Mouse (Mus musculus): ENCODE results near the gene Plekha5. TPM values are rescaled to one million over a fixed set of nuclear protein-coding genes. Genes with fewer than 3 reads are reported as not detected.
"Not testable (repeated sequence)": the region's sequence is repeated elsewhere in the genome, so short reads cannot be mapped to it uniquely, and the experiment has no call there.

Plekha5 gene
- polyA plus RNA-seq, 1 experiment from 2014 or later = 50.1 TPM

- H3K4me2 ChIP-seq = no peak overlapping the region
- no peaks in the 10 kb centered on the region for H3K27me3 ChIP-seq
- H3K9ac ChIP-seq = no peak overlapping the region
- peaks cover 6% of the 10 kb centered on the region; the same call in 1 of the 2 replicates for H3K4me1 ChIP-seq
- peaks cover 59% of the 10 kb centered on the region for H3K36me3 ChIP-seq
- 45% methylated on average over 11 of the region's 11 CpGs for WGBS
- peak overlapping the region; percentile 7; the same call in 1 of the 2 replicates for H3K27ac ChIP-seq
- H3K4me3 ChIP-seq (replicated peaks) = no peak overlapping the region
- ATAC-seq (replicated peaks; ENCODE audit: low FRiP score) = peak; percentile 77
- no peaks in the 10 kb centered on the region for H3K9me3 ChIP-seq (replicated peaks)
These were observed 146.3 kb downstream of the Plekha5 start for GRCm38 (mm10) chr6:140570152-140570551.

DNA sequence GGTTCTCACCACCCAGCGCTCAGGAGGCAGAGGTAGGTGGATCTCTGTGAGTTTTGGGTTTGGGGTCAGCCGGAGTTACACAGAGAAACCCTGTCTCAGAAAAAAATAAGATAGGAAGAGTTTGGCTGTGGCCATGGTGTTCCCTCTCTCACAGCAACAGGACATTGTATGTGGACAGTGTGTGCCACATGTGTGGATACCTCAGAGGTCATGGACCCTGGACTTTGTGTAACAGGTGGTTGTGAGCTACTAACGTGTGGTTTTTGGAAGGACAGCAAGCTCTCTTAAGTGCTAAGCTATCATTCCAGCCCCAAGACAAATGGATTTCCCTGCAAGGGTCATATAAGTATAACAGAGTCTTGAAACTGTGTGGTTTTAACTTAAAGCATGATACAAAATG, 151.1 kb downstream of the Plekha5 start:
- Histone ChIP-seq H3K9ac (no peak overlapping the region), H3K4me1 (no peaks in the 10 kb centered on the region), H3K4me2 (no peak overlapping the region), H3K4me3 (replicated peaks) (no peak overlapping the region), H3K27me3 (no peaks in the 10 kb centered on the region), H3K36me3 (peaks cover 85% of the 10 kb centered on the region), H3K9me3 (replicated peaks) (no peaks in the 10 kb centered on the region), H3K27ac (no peak overlapping the region)
- ATAC-seq (replicated peaks; ENCODE audit: low FRiP score) = no peak
- 87% methylated on average over 3 of the region's 3 CpGs for WGBS

DNA sequence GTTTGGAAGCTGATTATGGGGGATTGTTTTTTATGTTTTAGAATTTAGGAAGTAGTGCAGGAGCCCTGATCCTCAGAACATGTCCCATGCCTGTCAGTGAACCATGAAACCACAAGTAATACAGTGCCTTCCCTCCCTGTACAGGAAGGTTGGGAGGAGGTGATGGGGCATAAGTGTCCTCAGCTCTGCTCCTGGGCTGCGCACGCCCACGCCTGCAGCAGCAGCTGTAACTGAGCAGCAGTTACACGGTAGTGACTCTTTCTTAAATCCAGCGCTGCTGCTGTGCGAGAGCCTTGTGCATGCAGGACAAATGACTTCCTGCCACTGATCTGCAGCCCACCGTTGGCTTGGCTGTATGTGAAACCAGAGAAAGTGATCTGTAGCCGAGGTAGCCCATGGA, 152.3 kb downstream of the Plekha5 start:
- Histone ChIP-seq H3K27me3 (no peaks in the 10 kb centered on the region), H3K36me3 (peaks cover 83% of the 10 kb centered on the region), H3K9ac (no peak overlapping the region), H3K4me1 (no peaks in the 10 kb centered on the region), H3K27ac (peak overlapping the region; percentile 54), H3K9me3 (replicated peaks) (no peaks in the 10 kb centered on the region), H3K4me3 (replicated peaks) (no peak overlapping the region), H3K4me2 (no peak overlapping the region)
- peak; percentile 68 for ATAC-seq (replicated peaks; ENCODE audit: low FRiP score)
- 39% methylated on average over 8 of the region's 8 CpGs for WGBS

GRCm38 (mm10) chr6:140576961-140577821, 153.3 kb downstream of the Plekha5 start:
- Histone ChIP-seq H3K9me3 (replicated peaks) (no peaks in the 10 kb centered on the region), H3K4me1 (no peaks in the 10 kb centered on the region), H3K4me2 (no peak overlapping the region), H3K27ac (peak overlapping the region; percentile 54; the same call in 1 of the 2 replicates), H3K36me3 (peaks cover 79% of the 10 kb centered on the region), H3K27me3 (no peaks in the 10 kb centered on the region), H3K4me3 (replicated peaks) (no peak overlapping the region), H3K9ac (no peak overlapping the region)
- 58% methylated on average over 18 of the region's 18 CpGs for WGBS
- peak; percentile 80 for ATAC-seq (replicated peaks; ENCODE audit: low FRiP score)

- Histone ChIP-seq H3K4me3 (replicated peaks) (no peak overlapping the region), H3K27me3 (no peaks in the 10 kb centered on the region), H3K9me3 (replicated peaks) (no peaks in the 10 kb centered on the region), H3K4me2 (no peak overlapping the region), H3K9ac (no peak overlapping the region), H3K27ac (no peak overlapping the region), H3K4me1 (no peaks in the 10 kb centered on the region), H3K36me3 (peaks cover 79% of the 10 kb centered on the region)
- ATAC-seq (replicated peaks; ENCODE audit: low FRiP score) = no peak
- WGBS = 96% methylated on average over 4 of the region's 4 CpGs
These were observed 153.9 kb downstream of the Plekha5 start for GRCm38 (mm10) chr6:140577822-140578170.

GRCm38 (mm10) chr6:140578985-140579384, 155.1 kb downstream of the Plekha5 start:
- not testable (repeated sequence) for H3K4me2 ChIP-seq; H3K27ac ChIP-seq; H3K9ac ChIP-seq; H3K9me3 ChIP-seq (replicated peaks); H3K4me3 ChIP-seq (replicated peaks); ATAC-seq (replicated peaks; ENCODE audit: low FRiP score); H3K4me1 ChIP-seq; H3K27me3 ChIP-seq
- H3K36me3 ChIP-seq = peaks cover 78% of the 10 kb centered on the region

- H3K27ac ChIP-seq = no peak overlapping the region
- 89% methylated on average over 4 of the region's 4 CpGs for WGBS
- H3K27me3 ChIP-seq = no peaks in the 10 kb centered on the region
- H3K36me3 ChIP-seq = peaks cover 67% of the 10 kb centered on the region
- H3K4me3 ChIP-seq (replicated peaks) = no peak overlapping the region
- H3K4me1 ChIP-seq = no peaks in the 10 kb centered on the region
- H3K9me3 ChIP-seq (replicated peaks) = no peaks in the 10 kb centered on the region
- H3K9ac ChIP-seq = no peak overlapping the region
- ATAC-seq (replicated peaks; ENCODE audit: low FRiP score) = no peak
- no peak overlapping the region for H3K4me2 ChIP-seq
These were observed 156.3 kb downstream of the Plekha5 start for GRCm38 (mm10) chr6:140580170-140580569.

DNA sequence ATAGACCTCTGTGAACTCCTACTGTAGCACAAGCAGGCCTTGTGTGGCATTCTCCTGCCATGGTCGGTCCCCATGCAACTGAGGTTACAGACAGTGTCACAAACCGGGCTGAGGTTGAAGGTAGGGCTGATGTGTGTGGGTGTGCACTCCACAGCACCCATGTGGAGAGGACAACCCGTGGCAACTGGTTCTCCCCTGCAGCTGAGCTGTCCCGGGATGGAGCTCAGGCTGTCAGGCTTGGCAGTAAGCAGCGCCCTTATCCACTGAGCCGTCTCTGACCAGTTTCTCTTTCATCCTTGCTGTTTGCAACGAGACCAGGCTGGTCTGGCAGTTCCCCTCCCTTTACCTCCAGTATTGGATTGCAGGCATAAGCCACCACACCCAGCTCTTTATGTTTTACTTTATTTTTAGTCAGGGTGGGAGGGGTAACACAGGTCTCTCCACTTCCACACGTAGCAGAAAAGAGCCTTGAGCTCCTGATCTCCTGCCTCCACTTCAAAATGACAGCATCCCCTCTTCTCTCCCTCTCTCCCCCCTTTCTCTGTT, 162.9 kb downstream of the Plekha5 start:
- Histone ChIP-seq H3K36me3 (peaks cover 77% of the 10 kb centered on the region), H3K4me2 (no peak overlapping the region), H3K27me3 (no peaks in the 10 kb centered on the region), H3K9me3 (replicated peaks) (no peaks in the 10 kb centered on the region), H3K4me1 (no peaks in the 10 kb centered on the region), H3K4me3 (replicated peaks) (no peak overlapping the region), H3K9ac (no peak overlapping the region), H3K27ac (no peak overlapping the region)
- peak; percentile 61; the same call in 1 of the 2 replicates for ATAC-seq (replicated peaks; ENCODE audit: low FRiP score)
- 78% methylated on average over 8 of the region's 8 CpGs for WGBS

GRCm38 (mm10) chr6:140591331-140591730, 167.5 kb downstream of the Plekha5 start:
- peaks cover 88% of the 10 kb centered on the region for H3K36me3 ChIP-seq
- no peaks in the 10 kb centered on the region for H3K9me3 ChIP-seq (replicated peaks)
- ATAC-seq (replicated peaks; ENCODE audit: low FRiP score) = no peak
- H3K4me1 ChIP-seq = 0 out of 2 replicates have a peak, but pooled peaks cover 3% of the 10 kb centered on the region
- H3K27me3 ChIP-seq = no peaks in the 10 kb centered on the region
- H3K4me3 ChIP-seq (replicated peaks) = no peak overlapping the region
- H3K9ac ChIP-seq = no peak overlapping the region
- WGBS = 82% methylated on average over 5 of the region's 5 CpGs
- no peak overlapping the region for H3K27ac ChIP-seq
- no peak overlapping the region for H3K4me2 ChIP-seq

DNA sequence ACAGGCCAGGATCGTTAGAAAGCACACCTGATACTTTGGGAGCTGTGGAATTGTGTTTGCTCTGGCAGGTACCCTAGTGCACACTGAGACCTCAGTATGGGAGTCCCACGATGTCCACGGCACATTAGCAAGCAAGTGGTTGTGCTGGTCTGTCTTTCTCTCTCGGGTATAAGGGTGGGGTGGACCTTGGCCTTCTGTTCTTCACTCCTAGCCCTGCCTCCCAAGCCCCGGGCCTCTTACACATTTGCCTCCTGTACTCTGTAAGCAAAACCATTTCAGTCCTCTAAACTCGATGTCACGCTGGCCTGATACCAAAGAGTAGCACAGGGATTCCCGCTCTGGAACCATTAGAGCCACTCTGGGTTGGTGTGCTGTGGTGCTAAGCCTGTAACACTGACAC, 168.9 kb downstream of the Plekha5 start:
- H3K4me2 ChIP-seq = no peak overlapping the region
- H3K27ac ChIP-seq = no peak overlapping the region
- 79% methylated on average over 8 of the region's 8 CpGs for WGBS
- H3K4me1 ChIP-seq = 0 out of 2 replicates have a peak, but pooled peaks cover 3% of the 10 kb centered on the region
- H3K9me3 ChIP-seq (replicated peaks) = no peaks in the 10 kb centered on the region
- peaks cover 86% of the 10 kb centered on the region for H3K36me3 ChIP-seq
- no peak overlapping the region for H3K4me3 ChIP-seq (replicated peaks)
- H3K27me3 ChIP-seq = no peaks in the 10 kb centered on the region
- ATAC-seq (replicated peaks; ENCODE audit: low FRiP score) = no peak
- H3K9ac ChIP-seq = no peak overlapping the region

DNA sequence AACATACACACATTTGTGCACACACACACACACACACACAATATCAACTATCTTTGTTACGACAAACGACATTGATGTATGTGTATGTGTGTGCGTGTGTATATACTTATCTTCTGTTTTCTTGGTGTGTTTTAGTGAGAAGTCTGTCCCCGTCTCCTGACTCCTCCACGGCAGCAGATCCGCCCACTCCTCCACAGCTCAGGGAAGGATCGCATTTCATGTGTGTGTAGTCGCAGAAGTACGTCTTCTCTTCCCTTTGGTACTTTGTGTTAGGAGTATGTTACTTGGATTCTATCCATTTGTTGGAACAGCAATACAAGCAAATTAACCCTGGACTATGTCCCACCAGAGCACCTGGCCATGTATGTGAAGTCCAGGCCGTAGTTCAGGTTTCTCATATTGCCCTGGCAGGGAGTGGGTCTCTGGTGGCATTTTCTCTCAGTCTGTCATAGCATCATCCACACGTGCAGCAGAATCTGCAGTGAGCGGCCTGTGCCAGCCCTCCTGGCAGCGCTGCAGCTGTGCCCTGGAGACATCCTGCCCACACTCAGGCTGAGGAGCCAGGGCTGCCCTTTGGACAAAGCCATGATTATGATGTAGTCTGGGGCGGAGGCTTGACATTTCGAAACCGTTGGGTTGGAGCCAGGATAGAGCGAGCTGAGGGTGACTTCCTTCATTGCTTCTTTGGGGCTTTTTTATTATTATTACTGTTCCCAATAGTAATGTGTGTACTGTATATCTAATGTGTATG, 169.7 kb downstream of the Plekha5 start:
- H3K27ac ChIP-seq = no peak overlapping the region
- H3K4me1 ChIP-seq = 0 out of 2 replicates have a peak, but pooled peaks cover 3% of the 10 kb centered on the region
- no peaks in the 10 kb centered on the region for H3K9me3 ChIP-seq (replicated peaks)
- no peak overlapping the region for H3K4me2 ChIP-seq
- no peaks in the 10 kb centered on the region for H3K27me3 ChIP-seq
- WGBS = 61% methylated on average over 17 of the region's 17 CpGs
- peaks cover 81% of the 10 kb centered on the region for H3K36me3 ChIP-seq
- no peak overlapping the region for H3K4me3 ChIP-seq (replicated peaks)
- peak; percentile 33; the same call in 1 of the 2 replicates for ATAC-seq (replicated peaks; ENCODE audit: low FRiP score)
- H3K9ac ChIP-seq = no peak overlapping the region

DNA sequence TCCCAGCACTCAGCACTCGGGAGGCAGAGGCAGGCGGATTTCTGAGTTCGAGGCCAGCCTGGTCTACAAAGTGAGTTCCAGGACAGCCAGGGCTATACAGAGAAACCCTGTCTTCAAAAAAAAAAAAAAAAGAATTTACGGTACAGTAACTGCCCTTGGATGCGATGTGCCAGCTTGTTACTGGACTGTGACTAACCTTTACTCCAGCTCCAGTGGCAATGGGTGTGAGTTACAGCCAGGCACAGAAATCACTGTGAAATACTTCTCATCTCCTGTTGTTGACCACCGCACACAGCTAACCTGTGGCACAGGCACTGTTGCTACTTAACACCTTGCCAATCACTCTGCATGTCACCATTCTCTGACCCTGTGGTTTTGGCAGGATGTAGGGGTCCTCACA, 171.7 kb downstream of the Plekha5 start:
- not testable (repeated sequence) for H3K9ac ChIP-seq; H3K4me2 ChIP-seq; H3K9me3 ChIP-seq (replicated peaks); ATAC-seq (replicated peaks; ENCODE audit: low FRiP score); H3K27ac ChIP-seq; H3K4me3 ChIP-seq (replicated peaks); H3K4me1 ChIP-seq; H3K27me3 ChIP-seq
- peaks cover 68% of the 10 kb centered on the region for H3K36me3 ChIP-seq
- WGBS = 87% methylated on average over 6 of the region's 6 CpGs

Data from kidney, embryonic 15.5 days (tissue).